Mouse (Mus musculus): ENCODE measurements around the gene Sowaha.

GRCm38 (mm10) chr11:53445562-53445961 lies 34.5 kb downstream of the Sowaha start:
- TF ChIP-seq ZC3H11A (IDR thresholded peaks at IDR 0.05; ENCODE audit: borderline replicate concordance, low read depth, low read length) = no peak
- no peak for TF ChIP-seq ZNF384 (IDR thresholded peaks at IDR 0.05; ENCODE audit: low read depth, low read length)
- TF ChIP-seq HCFC1 (IDR thresholded peaks at IDR 0.05; ENCODE audit: borderline replicate concordance, insufficient read depth, low read length) = no peak
- no peak for TF ChIP-seq MAFK (IDR thresholded peaks at IDR 0.05; ENCODE audit: insufficient read depth, low read depth, low read length)

All from ES-E14 (cell line).